In genomic region chr7:75374506-75374905, GRCm38 (mm10) we compare ENCODE assay signal across 24 mouse cellular contexts.
A peak's percentile ranks its signal among the peaks of the same experiment; 100 is the strongest.
DNase-seq lines count a peak whose midpoint lies in the region; ATAC-seq lines count a peak whose summit lies in the region.
"Had no signal": no experiment of that assay in that cellular context is flagged by ENCODE, and none has a peak within 500 bp of the region (broad histone marks: within the 10 kb centered on the region; RNA-seq: fewer than 3 reads in every experiment).

No protein-coding gene starts in this region.

- no peak overlapping the region for H3K27ac ChIP-seq in hindbrain, embryonic 14.5 days
- H3K27ac ChIP-seq: embryonic facial prominence, embryonic 10.5 days; embryonic facial prominence, embryonic 13.5 days; forebrain, embryonic 12.5 days; forebrain, embryonic 15.5 days; hindbrain, embryonic 13.5 days; hindbrain, postnatal 0 days; intestine, embryonic 15.5 days had no signal

- no peak overlapping the region for H3K4me2 ChIP-seq in hindbrain, embryonic 14.5 days (replicated peaks)
- H3K4me2 ChIP-seq: embryonic facial prominence, embryonic 13.5 days; forebrain, embryonic 12.5 days; forebrain, embryonic 15.5 days; heart, embryonic 11.5 days; hindbrain, embryonic 13.5 days; intestine, embryonic 15.5 days had no signal

- H3K4me3 ChIP-seq in hindbrain, embryonic 14.5 days (replicated peaks; ENCODE audit: low read length): no peak overlapping the region
- H3K4me3 ChIP-seq: embryonic facial prominence, embryonic 10.5 days; embryonic facial prominence, embryonic 13.5 days; erythroblast, embryonic 14.5 days; forebrain, embryonic 12.5 days; forebrain, embryonic 15.5 days; hindbrain, embryonic 13.5 days; intestine, embryonic 15.5 days had no signal

- no peaks in the 10 kb centered on the region; the same call in 1 of the 2 replicates for H3K4me1 ChIP-seq in hindbrain, embryonic 14.5 days (replicated peaks; ENCODE audit: control insufficient read depth, insufficient read depth, low read length)
- H3K4me1 ChIP-seq: forebrain, embryonic 12.5 days; forebrain, embryonic 15.5 days had no signal

- no peaks in the 10 kb centered on the region for H3K27me3 ChIP-seq in hindbrain, embryonic 14.5 days (ENCODE audit: control insufficient read depth, insufficient read depth, low read length)
- H3K27me3 ChIP-seq: embryonic facial prominence, embryonic 13.5 days; forebrain, embryonic 12.5 days; forebrain, embryonic 15.5 days; intestine, embryonic 15.5 days had no signal

- 82% methylated on average over 6 of the region's 6 CpGs for WGBS in hindbrain, embryonic 14.5 days

- no peaks in the 10 kb centered on the region for H3K9me3 ChIP-seq in hindbrain, embryonic 14.5 days (ENCODE audit: control insufficient read depth, low read length)
- H3K9me3 ChIP-seq: embryonic facial prominence, embryonic 10.5 days; embryonic facial prominence, embryonic 13.5 days; forebrain, embryonic 12.5 days; forebrain, embryonic 15.5 days; hindbrain, embryonic 13.5 days; intestine, embryonic 15.5 days had no signal

- DNase-seq in thymus, postnatal 0 days (ENCODE audit: low spot score): peak; percentile 10
- DNase-seq in thymus, postnatal 10 days (ENCODE audit: low spot score in 2 of 2): no peak
- DNase-seq in CD4-positive, CD25-positive, alpha-beta regulatory T cell, adult 2 months (ENCODE audit: low read depth, low spot score): peak; percentile 57
- DNase-seq in induced T-regulatory cell, adult 2 months (ENCODE audit: low read depth): peak; percentile 74
- no peak for DNase-seq in layer of hippocampus, adult 9-10 months (ENCODE audit: low spot score)
- no peak for DNase-seq in hindbrain, embryonic 14.5 days (ENCODE audit: low spot score)
- DNase-seq in gastrocnemius, postnatal 25 days: no peak
- DNase-seq: adrenal gland, postnatal 14 days; cerebellum, adult 11 months; cerebellum, adult 2 months; cerebellum, adult 9-11 months; cerebellum, postnatal 25 days; gastrocnemius, postnatal 10 days; heart, adult 11 months; kidney, adult 11 months had no signal

- ATAC-seq in hindbrain, embryonic 14.5 days (ENCODE audit: low FRiP score): no peak
- ATAC-seq: forebrain, embryonic 15.5 days; hindbrain, postnatal 0 days; intestine, embryonic 15.5 days had no signal

- no peak overlapping the region for H3K9ac ChIP-seq in hindbrain, embryonic 14.5 days
- H3K9ac ChIP-seq: embryonic facial prominence, embryonic 13.5 days; forebrain, embryonic 12.5 days; forebrain, embryonic 15.5 days; hindbrain, embryonic 13.5 days; intestine, embryonic 15.5 days had no signal

- H3K36me3 ChIP-seq in hindbrain, embryonic 14.5 days (replicated peaks; ENCODE audit: control insufficient read depth, insufficient read depth): no peaks in the 10 kb centered on the region
- H3K36me3 ChIP-seq: embryonic facial prominence, embryonic 10.5 days; embryonic facial prominence, embryonic 13.5 days; forebrain, embryonic 12.5 days; forebrain, embryonic 15.5 days; hindbrain, embryonic 13.5 days; intestine, embryonic 15.5 days had no signal

Comparison
In these comparisons a context has a peak if more than half of its experiments do, and no peak if none do; other contexts are left out.
1. DNase-seq: peak in thymus, postnatal 0 days (single experiment), CD4-positive, CD25-positive, alpha-beta regulatory T cell, adult 2 months (single experiment) and induced T-regulatory cell, adult 2 months (single experiment); none in thymus, postnatal 10 days (0 of 2), layer of hippocampus, adult 9-10 months (single experiment), hindbrain, embryonic 14.5 days (single experiment) and gastrocnemius, postnatal 25 days (single experiment).